Mouse (Mus musculus) stomach, embryonic 15.5 days (tissue): ENCODE data around the gene Cxcl17. TPM values are rescaled to one million over a fixed set of nuclear protein-coding genes. Genes with fewer than 3 reads are reported as not detected.
"Not testable (repeated sequence)": the region's sequence is repeated elsewhere in the genome, so short reads cannot be mapped to it uniquely, and the experiment has no call there.

ENCODE experiments used
- ATAC-seq: fragments of 200-750 bp; cut with Nextera tagmentation; 2 replicates; pipeline ENCODE4 v1.8.0; 2017; ENCODE audit warnings: low read depth, moderate number of reproducible peaks, moderate TSS enrichment; ENCODE audit not compliant: insufficient read depth, low FRiP score
- H3K27ac ChIP-seq: fragments of 300-500 bp; sonication (generic); 2 replicates; pipeline ENCODE4 v1.5.1; 2015; ENCODE audit warnings: mild to moderate bottlenecking, inconsistent platforms
- H3K27me3 ChIP-seq: fragments of 300-500 bp; sonication (generic); replicated peaks from 2 replicates; pipeline ENCODE4 v1.6.1; 2015; ENCODE audit warnings: inconsistent platforms
- H3K36me3 ChIP-seq: fragments of 300-500 bp; sonication (generic); 2 replicates; pipeline ENCODE4 v1.6.1; 2015; ENCODE audit warnings: inconsistent platforms
- H3K4me1 ChIP-seq: fragments of 300-500 bp; sonication (generic); 2 replicates; pipeline ENCODE4 v1.6.1; 2015; ENCODE audit warnings: inconsistent platforms
- H3K4me2 ChIP-seq: fragments of 300-500 bp; sonication (generic); 2 replicates; pipeline ENCODE4 v1.6.1; 2015; ENCODE audit warnings: mild to moderate bottlenecking, inconsistent platforms
- H3K4me3 ChIP-seq: fragments of 300-500 bp; sonication (generic); replicated peaks from 2 replicates; pipeline ENCODE4 v1.5.1; 2015; ENCODE audit warnings: inconsistent platforms
- H3K9ac ChIP-seq: fragments of 300-500 bp; sonication (generic); 2 replicates; pipeline ENCODE4 v1.6.1; 2015; ENCODE audit warnings: inconsistent platforms
- H3K9me3 ChIP-seq: fragments of 300-500 bp; sonication (generic); 2 replicates; pipeline ENCODE4 v1.6.1; 2016; ENCODE audit warnings: inconsistent platforms
- WGBS: fragments of 180-500 bp; shearing (Covaris S2); methylation state at CpG from one replicate; pipeline ENCODE4 v1.1.7; 2015; 5-methylcytosine and 5-hydroxymethylcytosine counted together
- polyA plus RNA-seq: library from polyadenylated mRNA; unstranded; fragments of >200 nt; fragmentation: Nextera tagmentation; extraction: Ambion mirVana; gene quantifications from 2 replicates; pipeline ENCODE4 v1.2.1, GENCODE M21; 2015

The Cxcl17 gene
- polyA plus RNA-seq, 1 experiment from 2014 or later: 0.42 TPM

- H3K4me3 ChIP-seq: no peak overlapping the region
- no peaks in the 10 kb centered on the region for H3K36me3 ChIP-seq
- H3K4me2 ChIP-seq: no peak overlapping the region
- ATAC-seq: no peak
- H3K9me3 ChIP-seq: no peaks in the 10 kb centered on the region
- H3K4me1 ChIP-seq: peaks cover 23% of the 10 kb centered on the region; the same call in 1 of the 2 replicates
- peak overlapping the region; percentile 48; the same call in 1 of the 2 replicates for H3K27ac ChIP-seq
- no peaks in the 10 kb centered on the region for H3K27me3 ChIP-seq
- WGBS: 87% methylated on average over 2 of the region's 2 CpGs
- no peak overlapping the region for H3K9ac ChIP-seq
These were observed 22.8 kb upstream of the Cxcl17 start for GRCm38 (mm10) chr7:25435546-25435851.

GRCm38 (mm10) chr7:25434654-25435545, 22.2 kb upstream of the Cxcl17 start:
- no peak overlapping the region for H3K9ac ChIP-seq
- H3K9me3 ChIP-seq: no peaks in the 10 kb centered on the region
- no peaks in the 10 kb centered on the region for H3K27me3 ChIP-seq
- H3K27ac ChIP-seq: peak overlapping the region; percentile 73
- H3K4me2 ChIP-seq: no peak overlapping the region
- 82% methylated on average over 10 of the region's 10 CpGs for WGBS
- no peak for ATAC-seq
- peaks cover 20% of the 10 kb centered on the region; the same call in 1 of the 2 replicates for H3K4me1 ChIP-seq
- H3K4me3 ChIP-seq: no peak overlapping the region
- no peaks in the 10 kb centered on the region for H3K36me3 ChIP-seq

GRCm38 (mm10) chr7:25433781-25434560, 21.3 kb upstream of the Cxcl17 start:
- Histone ChIP-seq H3K4me3 (no peak overlapping the region), H3K9ac (no peak overlapping the region), H3K27ac (peak overlapping the region; percentile 73), H3K4me2 (no peak overlapping the region), H3K9me3 (no peaks in the 10 kb centered on the region), H3K4me1 (peaks cover 15% of the 10 kb centered on the region; the same call in 1 of the 2 replicates), H3K36me3 (no peaks in the 10 kb centered on the region), H3K27me3 (no peaks in the 10 kb centered on the region)
- WGBS: 79% methylated on average over 9 of the region's 9 CpGs
- ATAC-seq: no peak

GRCm38 (mm10) chr7:25433007-25433541, 20.4 kb upstream of the Cxcl17 start:
- peaks cover 15% of the 10 kb centered on the region; the same call in 1 of the 2 replicates for H3K4me1 ChIP-seq
- WGBS: 18% methylated on average over 5 of the region's 5 CpGs
- ATAC-seq: peak; percentile 65; the same call in 1 of the 2 replicates
- H3K4me2 ChIP-seq: no peak overlapping the region
- no peaks in the 10 kb centered on the region for H3K27me3 ChIP-seq
- H3K9me3 ChIP-seq: no peaks in the 10 kb centered on the region
- no peaks in the 10 kb centered on the region for H3K36me3 ChIP-seq
- H3K9ac ChIP-seq: no peak overlapping the region
- H3K4me3 ChIP-seq: no peak overlapping the region
- H3K27ac ChIP-seq: peak overlapping the region; percentile 73

- peak overlapping the region; percentile 73; the same call in 1 of the 2 replicates for H3K27ac ChIP-seq
- peaks cover 15% of the 10 kb centered on the region; the same call in 1 of the 2 replicates for H3K4me1 ChIP-seq
- no peak for ATAC-seq
- 79% methylated on average over 6 of the region's 6 CpGs for WGBS
- no peak overlapping the region for H3K9ac ChIP-seq
- no peaks in the 10 kb centered on the region for H3K36me3 ChIP-seq
- H3K4me2 ChIP-seq: no peak overlapping the region
- no peak overlapping the region for H3K4me3 ChIP-seq
- H3K27me3 ChIP-seq: no peaks in the 10 kb centered on the region
- H3K9me3 ChIP-seq: no peaks in the 10 kb centered on the region
These were observed 19.7 kb upstream of the Cxcl17 start for GRCm38 (mm10) chr7:25432381-25432780.

- ATAC-seq: no peak
- H3K9ac ChIP-seq: no peak overlapping the region
- H3K36me3 ChIP-seq: no peaks in the 10 kb centered on the region
- peak overlapping the region; percentile 13; the same call in 1 of the 2 replicates for H3K27ac ChIP-seq
- 71% methylated on average over 4 of the region's 4 CpGs for WGBS
- H3K4me3 ChIP-seq: no peak overlapping the region
- no peaks in the 10 kb centered on the region for H3K27me3 ChIP-seq
- no peak overlapping the region for H3K4me2 ChIP-seq
- H3K4me1 ChIP-seq: peaks cover 14% of the 10 kb centered on the region; the same call in 1 of the 2 replicates
- no peaks in the 10 kb centered on the region for H3K9me3 ChIP-seq
These were observed 17.4 kb upstream of the Cxcl17 start for GRCm38 (mm10) chr7:25429886-25430784.

GRCm38 (mm10) chr7:25428321-25428720, 15.6 kb upstream of the Cxcl17 start:
- Histone ChIP-seq H3K4me2 (no peak overlapping the region), H3K9me3 (no peaks in the 10 kb centered on the region), H3K9ac (no peak overlapping the region), H3K36me3 (no peaks in the 10 kb centered on the region), H3K4me1 (peaks cover 5% of the 10 kb centered on the region; the same call in 1 of the 2 replicates), H3K27ac (no peak overlapping the region), H3K4me3 (no peak overlapping the region), H3K27me3 (no peaks in the 10 kb centered on the region)
- ATAC-seq: no peak
- WGBS: 95% methylated on average over 3 of the region's 3 CpGs

- Histone ChIP-seq H3K9ac (no peak overlapping the region), H3K36me3 (no peaks in the 10 kb centered on the region), H3K9me3 (no peaks in the 10 kb centered on the region), H3K4me3 (no peak overlapping the region), H3K27me3 (no peaks in the 10 kb centered on the region), H3K4me2 (no peak overlapping the region), H3K27ac (no peak overlapping the region), H3K4me1 (no peaks in the 10 kb centered on the region)
- ATAC-seq: no peak
- WGBS: 81% methylated on average over 5 of the region's 5 CpGs
These were observed 14.5 kb upstream of the Cxcl17 start for GRCm38 (mm10) chr7:25427144-25427543.

- 90% methylated on average over 4 of the region's 4 CpGs for WGBS
- not testable (repeated sequence) for H3K4me1 ChIP-seq, H3K36me3 ChIP-seq, H3K9me3 ChIP-seq, H3K4me3 ChIP-seq, H3K4me2 ChIP-seq, ATAC-seq, H3K27me3 ChIP-seq, H3K9ac ChIP-seq, H3K27ac ChIP-seq
These were observed 13.7 kb upstream of the Cxcl17 start for GRCm38 (mm10) chr7:25426380-25426779.

- peak; percentile 35; the same call in 1 of the 2 replicates for ATAC-seq
- H3K4me3 ChIP-seq: no peak overlapping the region
- WGBS: 37% methylated on average over 4 of the region's 4 CpGs
These were observed 11.7 kb upstream of the Cxcl17 start for GRCm38 (mm10) chr7:25424429-25424828.

GRCm38 (mm10) chr7:25422286-25422841, 9.7 kb upstream of the Cxcl17 start:
- H3K27ac ChIP-seq: no peak overlapping the region
- WGBS: 81% methylated on average over 16 of the region's 16 CpGs
- no peaks in the 10 kb centered on the region for H3K9me3 ChIP-seq
- no peaks in the 10 kb centered on the region for H3K4me1 ChIP-seq
- no peak overlapping the region for H3K4me3 ChIP-seq
- no peak overlapping the region for H3K4me2 ChIP-seq
- no peak overlapping the region for H3K9ac ChIP-seq
- no peaks in the 10 kb centered on the region for H3K36me3 ChIP-seq
- no peaks in the 10 kb centered on the region for H3K27me3 ChIP-seq
- no peak for ATAC-seq

More at GRCm38 (mm10) chr7:25424429-25424828, 11.7 kb upstream of the Cxcl17 start:
- no peaks in the 10 kb centered on the region for H3K4me1 ChIP-seq
- H3K36me3 ChIP-seq: no peaks in the 10 kb centered on the region
- H3K4me2 ChIP-seq: no peak overlapping the region
- H3K27ac ChIP-seq: no peak overlapping the region
- no peaks in the 10 kb centered on the region for H3K9me3 ChIP-seq
- no peak overlapping the region for H3K9ac ChIP-seq
- no peaks in the 10 kb centered on the region for H3K27me3 ChIP-seq
